Mouse (Mus musculus): ENCODE measurements at regions not wholly inside any gene's neighbourhood (a gene's known extent, or its start where the extent isn't known, plus 50 kb on each side); places are given as distances from the start of the nearest gene placed in this dataset.
A peak's percentile ranks its signal among the peaks of the same experiment; 100 is the strongest.

- DNase-seq: no peak
Measured at GRCm38 (mm10) chr14:55301996-55302395, 80.2 kb downstream of the Dhrs2 start.

GRCm38 (mm10) chr14:55313615-55314014, 91.8 kb downstream of the Dhrs2 start:
- DNase-seq: no peak

- DNase-seq: no peak
Measured at GRCm38 (mm10) chr14:55323897-55324296, 102.1 kb downstream of the Dhrs2 start.

- DNase-seq: no peak
Measured at GRCm38 (mm10) chr14:55324335-55324734, 102.5 kb downstream of the Dhrs2 start.

- no peak for DNase-seq
Measured at GRCm38 (mm10) chr14:55333812-55334211, 112.0 kb downstream of the Dhrs2 start.

- DNase-seq: no peak
Measured at GRCm38 (mm10) chr14:55334305-55334704, 112.5 kb downstream of the Dhrs2 start.

- no peak for DNase-seq
Measured at GRCm38 (mm10) chr14:55335586-55335985, 113.8 kb downstream of the Dhrs2 start.

- no peak for DNase-seq
Measured at GRCm38 (mm10) chr14:55336451-55337195, 114.8 kb downstream of the Dhrs2 start.

- DNase-seq: no peak
Measured at GRCm38 (mm10) chr14:55338010-55338409, 116.2 kb downstream of the Dhrs2 start.

- DNase-seq: no peak
Measured at GRCm38 (mm10) chr14:55338500-55338899, 116.7 kb downstream of the Dhrs2 start.

- no peak for DNase-seq
Measured at GRCm38 (mm10) chr14:55339036-55339614, 117.3 kb downstream of the Dhrs2 start.

GRCm38 (mm10) chr14:55343341-55343740, 121.5 kb downstream of the Dhrs2 start:
- DNase-seq: no peak

- no peak for DNase-seq
Measured at GRCm38 (mm10) chr14:55343914-55344313, 122.1 kb downstream of the Dhrs2 start.

GRCm38 (mm10) chr14:55345091-55345490, 123.3 kb downstream of the Dhrs2 start:
- no peak for DNase-seq

- no peak for DNase-seq
Measured at GRCm38 (mm10) chr14:55348098-55348497, 126.3 kb downstream of the Dhrs2 start.

- no peak for DNase-seq
Measured at GRCm38 (mm10) chr14:55357258-55357657, 121.3 kb upstream of the Dhrs4 start.

- no peak for DNase-seq
Measured at GRCm38 (mm10) chr14:55358429-55358828, 120.1 kb upstream of the Dhrs4 start.

- no peak for DNase-seq
Measured at GRCm38 (mm10) chr14:55362316-55362715, 116.2 kb upstream of the Dhrs4 start.

GRCm38 (mm10) chr14:55362757-55363156, 115.8 kb upstream of the Dhrs4 start:
- no peak for DNase-seq

- DNase-seq: no peak
Measured at GRCm38 (mm10) chr14:55370384-55370783, 108.2 kb upstream of the Dhrs4 start.

GRCm38 (mm10) chr14:55372960-55373359, 105.6 kb upstream of the Dhrs4 start:
- no peak for DNase-seq

GRCm38 (mm10) chr14:55386773-55387172, 91.8 kb upstream of the Dhrs4 start:
- DNase-seq: no peak

GRCm38 (mm10) chr14:55387378-55387777, 91.2 kb upstream of the Dhrs4 start:
- DNase-seq: no peak

- peak; percentile 22 for DNase-seq
Measured at GRCm38 (mm10) chr14:55392390-55392789, 86.2 kb upstream of the Dhrs4 start.

GRCm38 (mm10) chr14:55406146-55406545, 72.4 kb upstream of the Dhrs4 start:
- DNase-seq: no peak

Measured in thymus, postnatal 25 days (tissue).